Mouse (Mus musculus) liver, embryonic 13.5 days (tissue): ENCODE data around the gene Gm49384. TPM values are rescaled to one million over a fixed set of nuclear protein-coding genes. Genes with fewer than 3 reads are reported as not detected.
"Not testable (repeated sequence)": the region's sequence is repeated elsewhere in the genome, so short reads cannot be mapped to it uniquely, and the experiment has no call there.

Experiments
- ATAC-seq: fragments of 200-750 bp; cut with Nextera tagmentation; 2 replicates; pipeline ENCODE4 v1.8.0; 2017; ENCODE audit warnings: low read depth, mild to moderate bottlenecking, moderate number of reproducible peaks, moderate library complexity
- DNase-seq: peaks from one replicate; pipeline ENCODE4 v3.0.0; 2022
- H3K27ac ChIP-seq: fragments of 300-500 bp; sonication (generic); 2 replicates; pipeline ENCODE4 v1.5.1; 2015; ENCODE audit warnings: moderate library complexity, mild to moderate bottlenecking, inconsistent platforms
- H3K27me3 ChIP-seq: fragments of 300-500 bp; sonication (generic); 2 replicates; pipeline ENCODE4 v1.6.1; 2015; ENCODE audit warnings: mild to moderate bottlenecking, inconsistent platforms
- H3K36me3 ChIP-seq: fragments of 300-500 bp; sonication (generic); 2 replicates; pipeline ENCODE4 v1.6.1; 2015; ENCODE audit warnings: mild to moderate bottlenecking, inconsistent platforms
- H3K4me1 ChIP-seq: fragments of 300-500 bp; sonication (generic); replicated peaks from 2 replicates; pipeline ENCODE4 v1.6.1; 2015; ENCODE audit warnings: inconsistent platforms
- H3K4me2 ChIP-seq: fragments of 300-500 bp; sonication (generic); 2 replicates; pipeline ENCODE4 v1.6.1; 2015; ENCODE audit warnings: inconsistent platforms, mild to moderate bottlenecking, moderate library complexity
- H3K4me3 ChIP-seq: fragments of 300-500 bp; sonication (generic); replicated peaks from 2 replicates; pipeline ENCODE4 v1.5.1; 2015; ENCODE audit warnings: mild to moderate bottlenecking, inconsistent platforms
- H3K9ac ChIP-seq: fragments of 300-500 bp; sonication (generic); 2 replicates; pipeline ENCODE4 v1.6.1; 2015; ENCODE audit warnings: mild to moderate bottlenecking, inconsistent platforms
- H3K9me3 ChIP-seq: fragments of 300-500 bp; sonication (generic); replicated peaks from 2 replicates; pipeline ENCODE4 v1.6.1; 2016; ENCODE audit warnings: inconsistent platforms
- WGBS: fragments of 180-500 bp; shearing (Covaris S2); methylation state at CpG from one replicate; pipeline ENCODE4 v1.1.7; 2015; ENCODE audit not compliant: insufficient replicate concordance; 5-methylcytosine and 5-hydroxymethylcytosine counted together
- polyA plus RNA-seq: library from polyadenylated mRNA; unstranded; fragments of >200 nt; fragmentation: Nextera tagmentation; extraction: Ambion mirVana; gene quantifications from 2 replicates; pipeline ENCODE4 v1.2.1, GENCODE M21; 2015

Gene Gm49384
- polyA plus RNA-seq, 1 experiment from 2014 or later: 27.7 TPM

- Histone ChIP-seq H3K4me1 (peaks cover 39% of the 10 kb centered on the region), H3K27me3 (no peaks in the 10 kb centered on the region), H3K4me2 (peak within 1 kb of the TSS; percentile 97), H3K9ac (peak within 1 kb of the TSS; percentile 96), H3K36me3 (peaks cover 40% of the 10 kb centered on the region), H3K27ac (peak within 1 kb of the TSS; percentile 94), H3K9me3 (no peaks in the 10 kb centered on the region), H3K4me3 (peak within 1 kb of the TSS; percentile 91)
- DNase-seq (peak; percentile 96), ATAC-seq (peak; percentile 97)
- under 1% methylated on average over 84 of the region's 84 CpGs for WGBS
Measured at GRCm38 (mm10) chr12:69183583-69184308, 20.3 kb downstream of the Gm49384 start, which contains the start of the genes Rpl36al and Mgat2. Gene Rpl36al, minus strand, starts transcription at chr12:69184083. Gene Mgat2, plus strand, starts transcription at chr12:69184157.

- no peak for ATAC-seq
- peaks cover 43% of the 10 kb centered on the region for H3K36me3 ChIP-seq
- no peak for DNase-seq
- H3K27me3 ChIP-seq: no peaks in the 10 kb centered on the region
- 0 out of 2 replicates have a peak, but pooled peaks cover 3% of the 10 kb centered on the region for H3K9me3 ChIP-seq
- 63% methylated on average over 4 of the region's 4 CpGs for WGBS
- no peak overlapping the region for H3K4me2 ChIP-seq
- no peak overlapping the region for H3K27ac ChIP-seq
- H3K4me3 ChIP-seq: no peak overlapping the region
- peaks cover 23% of the 10 kb centered on the region for H3K4me1 ChIP-seq
- no peak overlapping the region for H3K9ac ChIP-seq
Measured at GRCm38 (mm10) chr12:69181800-69182199, 22.3 kb downstream of the Gm49384 start.

DNA sequence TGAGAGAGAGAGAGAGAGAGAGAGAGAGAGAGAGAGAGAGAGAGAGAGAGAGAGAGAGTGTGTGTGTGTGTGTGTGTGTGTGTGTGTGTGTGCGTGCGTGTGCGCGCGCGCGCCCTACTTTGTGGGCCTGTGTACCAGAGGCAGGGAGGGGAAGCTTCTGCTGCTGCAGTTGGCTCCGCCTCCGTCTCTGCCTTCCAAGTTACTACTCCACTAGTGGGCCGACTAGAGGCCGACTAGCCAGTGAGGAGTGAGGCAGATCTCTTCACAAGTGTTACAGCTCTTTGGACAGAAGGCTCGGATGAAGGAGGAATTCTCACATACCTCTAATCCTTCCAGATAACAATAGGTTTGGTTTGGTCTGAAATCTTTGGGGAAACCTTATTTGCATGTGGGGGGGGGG, 24.7 kb downstream of the Gm49384 start:
- DNase-seq (no peak), ATAC-seq (no peak)
- H3K4me2 ChIP-seq: no peak overlapping the region
- 0 out of 2 replicates have a peak, but pooled peaks cover 3% of the 10 kb centered on the region for H3K9me3 ChIP-seq
- no peaks in the 10 kb centered on the region for H3K27me3 ChIP-seq
- no peak overlapping the region for H3K27ac ChIP-seq
- H3K9ac ChIP-seq: no peak overlapping the region
- peaks cover 67% of the 10 kb centered on the region for H3K36me3 ChIP-seq
- H3K4me1 ChIP-seq: peaks cover 13% of the 10 kb centered on the region
- no peak overlapping the region for H3K4me3 ChIP-seq
- WGBS: 76% methylated on average over 12 of the region's 12 CpGs

DNA sequence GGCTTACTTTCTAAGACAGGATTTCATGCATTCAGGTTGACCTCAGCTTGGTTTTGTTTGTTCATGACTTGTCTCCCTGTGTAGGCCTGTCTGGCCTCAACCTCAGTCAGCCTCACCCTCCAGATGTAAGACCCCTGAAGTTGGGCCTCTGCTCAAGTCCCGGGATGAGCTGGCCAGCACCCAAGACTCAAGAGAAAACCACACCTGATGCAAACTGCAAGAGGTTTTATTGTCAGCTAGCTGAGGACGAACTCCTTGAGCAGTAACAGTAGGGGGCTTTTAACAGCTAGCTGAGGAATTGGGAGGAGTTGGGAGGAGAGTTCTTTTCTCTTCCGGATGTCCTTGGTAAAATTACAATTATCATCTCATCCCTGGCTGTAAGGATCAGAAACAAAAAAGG, 26.5 kb downstream of the Gm49384 start:
- 0 out of 2 replicates have a peak, but pooled peaks cover 3% of the 10 kb centered on the region for H3K9me3 ChIP-seq
- H3K27me3 ChIP-seq: no peaks in the 10 kb centered on the region
- peaks cover 82% of the 10 kb centered on the region for H3K36me3 ChIP-seq
- 88% methylated on average over 3 of the region's 3 CpGs for WGBS
- no peak for DNase-seq
- no peak for ATAC-seq
- peaks cover 6% of the 10 kb centered on the region for H3K4me1 ChIP-seq
- no peak overlapping the region for H3K27ac ChIP-seq
- no peak overlapping the region for H3K9ac ChIP-seq
- H3K4me3 ChIP-seq: no peak overlapping the region
- no peak overlapping the region for H3K4me2 ChIP-seq

GRCm38 (mm10) chr12:69175975-69176374, 28.1 kb downstream of the Gm49384 start:
- DNase-seq: no peak

DNA sequence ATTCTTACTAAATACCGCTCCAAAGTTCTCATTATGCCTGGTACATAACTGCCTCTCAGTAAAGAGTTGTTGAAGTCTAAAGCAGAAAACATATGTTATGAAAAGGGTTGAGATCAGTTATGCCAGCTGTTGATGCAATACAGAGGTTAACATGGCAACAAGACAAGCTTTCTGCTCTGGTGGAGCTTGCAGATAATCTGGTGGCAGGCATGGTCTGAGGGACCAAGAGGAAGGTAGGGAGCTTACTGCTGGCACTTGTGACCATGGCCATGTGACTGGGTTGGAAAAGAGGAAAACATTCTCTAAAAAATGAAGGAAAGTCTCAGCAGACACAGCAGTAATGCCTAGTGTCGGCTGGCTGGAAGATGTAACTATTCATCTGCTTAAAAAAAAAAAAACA, 32.8 kb downstream of the Gm49384 start:
- H3K4me2 ChIP-seq: no peak overlapping the region
- H3K9ac ChIP-seq: peak overlapping the region; percentile 30; the same call in 1 of the 2 replicates
- no peak for DNase-seq
- no peak overlapping the region for H3K27ac ChIP-seq
- no peaks in the 10 kb centered on the region for H3K9me3 ChIP-seq
- H3K4me3 ChIP-seq: no peak overlapping the region
- H3K27me3 ChIP-seq: no peaks in the 10 kb centered on the region
- H3K4me1 ChIP-seq: peaks cover 35% of the 10 kb centered on the region
- no peak for ATAC-seq
- peaks cover 44% of the 10 kb centered on the region for H3K36me3 ChIP-seq
- 87% methylated on average over 2 of the region's 2 CpGs for WGBS

More at GRCm38 (mm10) chr12:69175975-69176374, 28.1 kb downstream of the Gm49384 start:
- H3K9me3 ChIP-seq: 0 out of 2 replicates have a peak, but pooled peaks cover 3% of the 10 kb centered on the region
- H3K27ac ChIP-seq: no peak overlapping the region
- WGBS: 69% methylated on average over 3 of the region's 3 CpGs
- H3K4me2 ChIP-seq: no peak overlapping the region
- H3K36me3 ChIP-seq: peaks cover 79% of the 10 kb centered on the region
- no peak overlapping the region for H3K9ac ChIP-seq
- ATAC-seq: no peak
- H3K27me3 ChIP-seq: no peaks in the 10 kb centered on the region
- H3K4me3 ChIP-seq: no peak overlapping the region
- peaks cover 9% of the 10 kb centered on the region for H3K4me1 ChIP-seq

- H3K4me1 ChIP-seq: peaks cover 48% of the 10 kb centered on the region
- DNase-seq (peak; percentile 84), ATAC-seq (peak; percentile 90)
- peak within 1 kb of the TSS; percentile 80 for H3K4me3 ChIP-seq
- H3K9me3 ChIP-seq: no peaks in the 10 kb centered on the region
- no peaks in the 10 kb centered on the region for H3K27me3 ChIP-seq
- under 1% methylated on average over 40 of the region's 40 CpGs for WGBS
- H3K36me3 ChIP-seq: peaks cover 17% of the 10 kb centered on the region
- peak within 1 kb of the TSS; percentile 84 for H3K4me2 ChIP-seq
- peak within 1 kb of the TSS; percentile 81 for H3K9ac ChIP-seq
- peak within 1 kb of the TSS; percentile 81 for H3K27ac ChIP-seq
Measured at GRCm38 (mm10) chr12:69168461-69169106, 35.5 kb downstream of the Gm49384 start, which contains the start of gene Lrr1. Gene Lrr1, plus strand, starts transcription at chr12:69168814.

DNA sequence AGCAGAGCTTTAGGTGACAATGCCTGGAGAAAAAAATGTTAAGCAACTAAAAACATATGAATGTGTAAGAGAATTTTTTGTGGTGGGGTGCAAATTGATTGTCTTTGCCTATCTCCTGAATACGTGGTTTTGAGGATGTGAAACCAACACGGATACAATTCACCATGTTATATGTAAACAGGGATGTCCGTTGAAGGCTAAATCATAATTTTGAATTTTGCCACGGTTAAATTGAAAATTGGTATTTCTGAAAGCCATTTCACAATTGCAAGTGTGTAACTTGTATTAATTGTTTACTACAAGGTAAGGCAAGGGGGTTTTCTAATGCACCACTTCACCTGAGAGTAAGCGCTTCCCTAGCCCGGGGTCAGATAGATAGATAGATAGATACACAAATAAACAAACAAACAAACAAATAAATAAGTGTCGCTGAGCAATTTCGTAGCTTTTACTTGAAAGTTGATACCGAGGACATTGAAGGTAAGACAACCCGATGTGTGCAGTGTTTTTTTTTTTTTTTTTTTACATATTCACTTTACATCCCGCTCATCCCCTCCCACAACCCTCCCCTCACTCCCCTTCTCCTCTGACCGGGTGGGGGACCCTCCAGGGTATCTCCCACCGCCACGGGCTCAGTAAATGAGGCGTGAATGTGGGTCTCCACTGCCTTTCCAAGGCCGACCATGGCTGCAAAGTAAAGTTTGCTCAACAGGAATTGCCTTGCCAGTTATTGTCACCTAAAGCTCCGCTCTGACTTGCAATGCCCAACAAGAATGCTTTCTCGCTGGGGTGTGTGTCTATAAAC, 36.2 kb downstream of the Gm49384 start:
- peak; percentile 15 for ATAC-seq
- Histone ChIP-seq H3K4me2 (peak overlapping the region; percentile 84), H3K4me3 (peak overlapping the region; percentile 80), H3K27me3 (no peaks in the 10 kb centered on the region), H3K9ac (peak overlapping the region; percentile 81), H3K36me3 (peaks cover 10% of the 10 kb centered on the region), H3K4me1 (peaks cover 48% of the 10 kb centered on the region), H3K27ac (peak overlapping the region; percentile 13), H3K9me3 (no peaks in the 10 kb centered on the region)
- WGBS: 8% methylated on average over 18 of the region's 18 CpGs
- no peak for DNase-seq

DNA sequence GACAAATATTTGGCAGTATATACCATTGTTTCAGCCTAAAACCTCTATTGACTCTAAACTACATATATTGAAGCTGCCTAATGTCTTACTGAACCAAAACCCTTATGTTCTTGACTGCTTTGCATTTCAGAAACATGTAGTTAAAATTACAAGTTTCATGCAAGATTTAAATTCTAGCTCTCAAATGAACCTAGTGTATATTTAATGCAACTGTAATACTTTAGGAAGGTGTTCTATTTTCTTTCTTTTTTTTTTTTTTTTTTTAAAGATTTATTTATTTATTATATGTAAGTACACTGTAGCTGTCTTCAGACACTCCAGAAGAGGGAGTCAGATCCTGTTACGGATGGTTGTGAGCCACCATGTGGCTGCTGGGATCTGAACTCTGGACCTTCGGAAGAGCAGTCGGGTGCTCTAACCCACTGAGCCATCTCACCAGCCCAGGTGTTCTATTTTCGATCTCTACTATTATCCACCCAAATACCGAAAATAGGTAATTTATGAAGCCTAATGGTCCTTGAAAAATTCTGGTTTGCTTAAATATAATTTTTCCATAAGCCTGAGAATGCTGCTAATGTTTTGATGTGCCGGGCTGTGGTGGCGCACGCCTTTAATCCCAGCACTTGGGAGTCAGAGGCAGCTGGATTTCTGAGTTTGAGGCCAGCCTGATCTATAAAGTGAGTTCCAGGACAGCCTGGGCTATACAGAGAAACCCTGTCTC, 37.0 kb downstream of the Gm49384 start:
- H3K36me3 ChIP-seq, H3K9ac ChIP-seq, H3K9me3 ChIP-seq, H3K27me3 ChIP-seq, H3K27ac ChIP-seq, ATAC-seq, DNase-seq: not testable (repeated sequence)
- peak overlapping the region; percentile 84 for H3K4me2 ChIP-seq
- H3K4me1 ChIP-seq: peaks cover 48% of the 10 kb centered on the region
- H3K4me3 ChIP-seq: peak overlapping the region; percentile 80; the same call in 1 of the 2 replicates
- WGBS: 78% methylated on average over 8 of the region's 8 CpGs

- H3K27ac ChIP-seq: no peak overlapping the region
- no peaks in the 10 kb centered on the region for H3K36me3 ChIP-seq
- H3K9ac ChIP-seq: peak overlapping the region; percentile 11; the same call in 1 of the 2 replicates
- DNase-seq (no peak), ATAC-seq (no peak)
- H3K4me1 ChIP-seq: peaks cover 34% of the 10 kb centered on the region
- 14% methylated on average over 3 of the region's 3 CpGs for WGBS
- no peaks in the 10 kb centered on the region for H3K9me3 ChIP-seq
- H3K27me3 ChIP-seq: no peaks in the 10 kb centered on the region
- H3K4me2 ChIP-seq: no peak overlapping the region
- no peak overlapping the region for H3K4me3 ChIP-seq
Measured at GRCm38 (mm10) chr12:69164904-69165303, 39.2 kb downstream of the Gm49384 start.
